Mouse (Mus musculus) lung, postnatal 0 days (tissue): ENCODE results near the gene Lin28b. TPM values are rescaled to one million over a fixed set of nuclear protein-coding genes. Genes with fewer than 3 reads are reported as not detected.
A peak's percentile ranks its signal among the peaks of the same experiment; 100 is the strongest.

Experiments
- ATAC-seq: fragments of 200-750 bp; cut with Nextera tagmentation; 2 replicates; pipeline ENCODE4 v1.8.0; 2017; ENCODE audit warnings: moderate library complexity
- DNase-seq: peaks from one replicate; pipeline ENCODE4 v3.0.0-alpha.2; 2016; ENCODE audit warnings: low spot score
- H3K27ac ChIP-seq: fragments of 300-500 bp; sonication (generic); 2 replicates; pipeline ENCODE4 v1.5.1; 2014; ENCODE audit warnings: antibody characterized with exemption, mild to moderate bottlenecking, low read length, mixed read lengths
- H3K27me3 ChIP-seq: fragments of 300-500 bp; sonication (generic); replicated peaks from 2 replicates; pipeline ENCODE4 v1.6.1; 2014; ENCODE audit warnings: low read length, mixed read lengths; ENCODE audit not compliant: insufficient read depth
- H3K36me3 ChIP-seq: fragments of 300-500 bp; sonication (generic); 2 replicates; pipeline ENCODE4 v1.6.1; 2014; ENCODE audit warnings: low read length, mixed read lengths; ENCODE audit not compliant: insufficient read depth
- H3K4me1 ChIP-seq: fragments of 300-500 bp; sonication (generic); 2 replicates; pipeline ENCODE4 v1.6.1; 2014; ENCODE audit warnings: antibody characterized with exemption, low read depth, low read length, mixed read lengths; ENCODE audit not compliant: insufficient read depth
- H3K4me2 ChIP-seq: fragments of 300-500 bp; sonication (generic); replicated peaks from 2 replicates; pipeline ENCODE4 v1.6.1; 2014; ENCODE audit warnings: low read depth, mild to moderate bottlenecking, low read length, moderate library complexity, mixed read lengths
- H3K4me3 ChIP-seq: fragments of 300-500 bp; sonication (generic); 2 replicates; pipeline ENCODE4 v1.5.1; 2014; ENCODE audit warnings: low read depth, low read length
- H3K9ac ChIP-seq: fragments of 300-500 bp; sonication (generic); replicated peaks from 2 replicates; pipeline ENCODE4 v1.6.1; 2014; ENCODE audit warnings: low read depth, mild to moderate bottlenecking
- H3K9me3 ChIP-seq: fragments of 300-500 bp; sonication (generic); 2 replicates; pipeline ENCODE4 v1.6.1; 2016; ENCODE audit warnings: low read length, mixed read lengths
- CTCF ChIP-seq: IDR thresholded peaks from 2 replicates; pipeline ENCODE4 v1.5.1; 2016; ENCODE audit warnings: antibody characterized with exemption, mild to moderate bottlenecking
- EP300 ChIP-seq: IDR thresholded peaks from 2 replicates; pipeline ENCODE4 v1.6.1; 2016; ENCODE audit warnings: antibody characterized with exemption, mild to moderate bottlenecking, control low read depth
- WGBS: fragments of 180-500 bp; shearing (Covaris S2); extraction: QIAGEN DNeasy Blood & Tissue Kit; methylation state at CpG from one replicate; pipeline ENCODE4 v1.1.7; 2014; 5-methylcytosine and 5-hydroxymethylcytosine counted together
- polyA plus RNA-seq: library from polyadenylated mRNA; unstranded; fragments of >200 nt; fragmentation: Nextera tagmentation; extraction: Ambion mirVana; gene quantifications from 2 replicates; pipeline ENCODE4 v1.2.1, GENCODE M21; 2015

The Lin28b gene
- polyA plus RNA-seq, 1 experiment from 2014 or later: 0.05 TPM

DNA sequence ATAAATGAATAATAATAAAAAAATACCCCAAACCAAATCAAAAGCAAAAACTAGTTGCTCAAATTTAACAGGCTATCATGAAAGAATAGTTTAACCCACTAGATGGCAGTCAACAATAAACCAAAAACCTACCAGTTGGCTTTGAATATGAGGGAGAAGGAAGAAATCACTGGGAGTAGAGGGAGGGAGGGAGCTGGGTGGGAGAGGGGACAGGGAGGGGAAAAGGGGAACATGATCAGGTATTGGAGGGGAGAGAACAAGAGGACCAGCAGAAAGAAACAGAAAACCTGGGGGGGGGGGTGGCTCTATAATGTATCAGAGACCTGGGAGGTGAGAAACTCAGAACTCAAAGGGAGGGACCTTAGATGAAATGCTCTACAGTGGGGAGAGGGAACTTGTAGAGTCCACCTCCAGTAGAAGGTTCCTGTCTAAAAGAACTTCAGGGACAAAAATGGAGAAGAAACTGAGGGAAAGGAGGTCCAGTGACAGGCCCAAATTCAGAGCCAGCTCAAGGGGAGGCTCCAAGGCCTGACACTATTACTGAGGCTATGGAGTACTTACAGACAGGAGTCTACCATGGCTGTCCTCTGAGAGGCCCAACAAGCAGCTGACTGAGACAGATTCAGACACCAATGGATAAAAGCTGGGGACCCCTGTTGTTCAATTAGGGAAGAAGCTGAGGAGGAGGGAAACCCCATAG is 104.1 kb downstream of the Lin28b start:
- DNase-seq: peak; percentile 32
- no peaks in the 10 kb centered on the region for H3K36me3 ChIP-seq
- no peaks in the 10 kb centered on the region for H3K4me1 ChIP-seq
- H3K27me3 ChIP-seq: no peaks in the 10 kb centered on the region
- H3K9ac ChIP-seq: no peak overlapping the region
- ATAC-seq: no peak
- TF ChIP-seq EP300: no peak
- peak; percentile 41 for TF ChIP-seq CTCF
- no peak overlapping the region for H3K4me2 ChIP-seq
- no peak overlapping the region for H3K27ac ChIP-seq
- H3K4me3 ChIP-seq: no peak overlapping the region
- H3K9me3 ChIP-seq: no peaks in the 10 kb centered on the region

DNA sequence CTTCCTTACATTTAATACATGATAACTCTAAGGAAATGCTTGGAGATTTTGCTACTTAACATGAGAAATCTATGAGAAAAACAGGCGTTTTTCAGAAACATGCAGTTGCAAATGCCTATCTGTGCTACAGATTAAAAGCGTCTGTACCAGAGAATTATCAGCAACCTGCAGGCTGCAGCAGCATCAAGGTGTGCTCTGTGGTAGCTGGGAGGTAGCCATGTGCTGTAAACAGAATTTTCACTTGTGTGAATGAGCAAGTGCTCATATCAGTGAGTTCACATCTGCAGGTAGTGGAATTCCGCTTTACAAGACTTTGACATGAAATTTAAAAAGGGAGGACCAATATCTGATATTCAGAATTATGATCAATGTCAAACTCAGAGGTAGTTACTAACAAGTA is 107.9 kb downstream of the Lin28b start:
- H3K4me2 ChIP-seq: no peak overlapping the region
- no peak overlapping the region for H3K4me3 ChIP-seq
- TF ChIP-seq CTCF (no peak), EP300 (no peak)
- H3K9me3 ChIP-seq: no peaks in the 10 kb centered on the region
- no peaks in the 10 kb centered on the region for H3K27me3 ChIP-seq
- H3K4me1 ChIP-seq: no peaks in the 10 kb centered on the region
- DNase-seq: no peak
- ATAC-seq: no peak
- H3K9ac ChIP-seq: no peak overlapping the region
- no peaks in the 10 kb centered on the region for H3K36me3 ChIP-seq
- no peak overlapping the region for H3K27ac ChIP-seq
- WGBS: 75% methylated on average over 3 of the region's 3 CpGs

DNA sequence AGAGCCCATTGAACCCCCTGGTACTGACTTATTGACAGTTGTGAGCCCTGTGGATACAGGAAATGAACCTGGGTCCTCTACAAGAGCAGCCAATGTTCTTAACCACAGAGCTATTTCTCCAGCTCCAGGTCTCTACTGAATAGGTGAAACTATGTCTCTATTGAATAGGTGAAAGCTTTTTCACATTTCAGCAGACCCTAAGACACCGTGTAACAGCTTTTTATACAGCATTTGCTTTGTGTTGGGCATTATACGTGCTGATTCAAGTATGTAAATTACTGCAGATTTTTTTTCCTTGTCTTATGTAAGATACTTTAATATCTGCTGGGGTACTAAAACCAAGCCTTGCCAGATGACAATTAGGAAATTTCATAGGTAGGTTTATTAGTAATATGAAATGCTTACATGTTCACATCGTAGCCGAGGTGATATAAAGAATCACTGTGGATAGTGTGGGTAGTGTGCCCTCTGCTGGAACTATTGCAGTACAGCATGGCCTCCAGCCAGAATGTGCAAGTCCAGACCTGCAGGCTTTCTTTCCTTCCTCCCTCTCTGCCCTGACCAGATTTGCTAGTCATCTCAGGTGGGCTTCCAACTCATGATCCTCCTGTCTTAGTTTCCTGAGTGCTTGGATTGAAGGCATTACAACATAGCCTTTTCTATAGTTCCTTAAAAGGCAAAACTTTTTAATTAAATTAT is 113.1 kb downstream of the Lin28b start:
- H3K9me3 ChIP-seq: no peaks in the 10 kb centered on the region
- 43% methylated on average over 4 of the region's 4 CpGs for WGBS
- H3K9ac ChIP-seq: no peak overlapping the region
- no peak overlapping the region for H3K4me2 ChIP-seq
- TF ChIP-seq EP300: no peak
- TF ChIP-seq CTCF: peak; percentile 91
- H3K27ac ChIP-seq: no peak overlapping the region
- H3K4me1 ChIP-seq: no peaks in the 10 kb centered on the region
- no peak overlapping the region for H3K4me3 ChIP-seq
- H3K36me3 ChIP-seq: no peaks in the 10 kb centered on the region
- no peaks in the 10 kb centered on the region for H3K27me3 ChIP-seq
- ATAC-seq (peak; percentile 47; the same call in 1 of the 2 replicates), DNase-seq (peak; percentile 84)

DNA sequence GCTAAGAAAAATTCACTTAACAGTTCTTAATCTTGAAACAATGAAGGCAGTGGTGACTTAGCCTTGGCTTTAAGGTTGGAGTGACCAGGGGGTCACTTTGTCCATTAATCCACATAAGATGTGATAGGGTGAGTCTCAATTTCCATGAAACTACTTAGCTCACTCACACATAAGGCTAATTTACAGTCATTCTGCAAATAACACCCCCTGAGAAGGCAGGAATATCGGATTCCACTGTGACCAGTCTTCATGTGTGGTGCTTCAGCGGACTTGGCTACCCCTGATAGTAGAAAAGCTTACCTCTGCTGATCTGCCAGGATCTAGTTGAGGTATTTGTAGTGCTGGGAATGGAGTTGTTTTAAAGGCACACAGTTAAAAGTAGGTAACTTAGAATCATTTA is 115.7 kb downstream of the Lin28b start:
- Histone ChIP-seq H3K27ac (no peak overlapping the region), H3K4me1 (no peaks in the 10 kb centered on the region), H3K9ac (no peak overlapping the region), H3K27me3 (no peaks in the 10 kb centered on the region), H3K9me3 (no peaks in the 10 kb centered on the region), H3K4me2 (no peak overlapping the region), H3K4me3 (no peak overlapping the region), H3K36me3 (no peaks in the 10 kb centered on the region)
- no peak for DNase-seq
- no peak for ATAC-seq
- WGBS: 80% methylated on average over 2 of the region's 2 CpGs
- TF ChIP-seq EP300 (no peak), CTCF (no peak)

GRCm38 (mm10) chr10:45369639-45370038 is 116.6 kb downstream of the Lin28b start:
- no peak for TF ChIP-seq EP300
- TF ChIP-seq CTCF: no peak
- no peaks in the 10 kb centered on the region for H3K36me3 ChIP-seq
- DNase-seq (no peak), ATAC-seq (no peak)
- 54% methylated on average over 3 of the region's 3 CpGs for WGBS
- no peak overlapping the region for H3K4me2 ChIP-seq
- H3K27me3 ChIP-seq: no peaks in the 10 kb centered on the region
- H3K9me3 ChIP-seq: no peaks in the 10 kb centered on the region
- H3K9ac ChIP-seq: no peak overlapping the region
- H3K4me1 ChIP-seq: no peaks in the 10 kb centered on the region
- H3K27ac ChIP-seq: no peak overlapping the region
- no peak overlapping the region for H3K4me3 ChIP-seq

- Histone ChIP-seq H3K4me3 (no peak overlapping the region), H3K27ac (no peak overlapping the region), H3K27me3 (no peaks in the 10 kb centered on the region), H3K4me1 (no peaks in the 10 kb centered on the region), H3K9ac (no peak overlapping the region), H3K9me3 (no peaks in the 10 kb centered on the region), H3K36me3 (no peaks in the 10 kb centered on the region), H3K4me2 (no peak overlapping the region)
- ATAC-seq (no peak), DNase-seq (no peak)
- 84% methylated on average over 17 of the region's 17 CpGs for WGBS
- TF ChIP-seq EP300: no peak
- 0 out of 2 replicates have a peak, but pooled peaks have one; percentile 5 for TF ChIP-seq CTCF
These were observed 119.0 kb downstream of the Lin28b start for GRCm38 (mm10) chr10:45366987-45367705.
